Mouse (Mus musculus) urinary bladder, postnatal 10 days (tissue): ENCODE results near the gene Otof.

Experiments
- DNase-seq: peaks from one replicate; pipeline ENCODE4 v3.0.0; 2022; ENCODE audit warnings: low spot score

Gene Otof

GRCm38 (mm10) chr5:30423572-30424244 lies 38.0 kb downstream of the Otof start:
- DNase-seq = no peak

- DNase-seq = no peak
These were observed 38.6 kb downstream of the Otof start for GRCm38 (mm10) chr5:30423121-30423520.

- no peak for DNase-seq
These were observed 45.1 kb downstream of the Otof start for GRCm38 (mm10) chr5:30416665-30417064.

- no peak for DNase-seq
These were observed 45.9 kb downstream of the Otof start for GRCm38 (mm10) chr5:30415876-30416275.

GRCm38 (mm10) chr5:30415381-30415780 lies 46.4 kb downstream of the Otof start:
- DNase-seq = no peak

GRCm38 (mm10) chr5:30411524-30411923 lies 50.2 kb downstream of the Otof start:
- DNase-seq = no peak

GRCm38 (mm10) chr5:30406876-30407275 lies 54.9 kb downstream of the Otof start:
- no peak for DNase-seq

- DNase-seq = no peak
These were observed 60.6 kb downstream of the Otof start for GRCm38 (mm10) chr5:30401165-30401564.

GRCm38 (mm10) chr5:30400521-30400920 lies 61.2 kb downstream of the Otof start:
- no peak for DNase-seq

- no peak for DNase-seq
These were observed 70.3 kb downstream of the Otof start for GRCm38 (mm10) chr5:30391473-30391872.

- no peak for DNase-seq
These were observed 71.9 kb downstream of the Otof start for GRCm38 (mm10) chr5:30389836-30390235.

GRCm38 (mm10) chr5:30387726-30388125 lies 74.0 kb downstream of the Otof start:
- DNase-seq = no peak

- no peak for DNase-seq
These were observed 78.9 kb downstream of the Otof start for GRCm38 (mm10) chr5:30382876-30383275.

GRCm38 (mm10) chr5:30369426-30369825 lies 92.3 kb downstream of the Otof start:
- DNase-seq = no peak

- DNase-seq = no peak
These were observed 94.3 kb downstream of the Otof start for GRCm38 (mm10) chr5:30367405-30367804.

- no peak for DNase-seq
These were observed 103.2 kb downstream of the Otof start for GRCm38 (mm10) chr5:30358436-30359099.

GRCm38 (mm10) chr5:30356647-30357046 lies 105.1 kb downstream of the Otof start:
- no peak for DNase-seq

- DNase-seq = no peak
These were observed 106.1 kb downstream of the Otof start for GRCm38 (mm10) chr5:30355559-30356159.

- no peak for DNase-seq
These were observed 106.6 kb downstream of the Otof start for GRCm38 (mm10) chr5:30355114-30355513.

GRCm38 (mm10) chr5:30353605-30354004 lies 108.1 kb downstream of the Otof start:
- DNase-seq = no peak

- no peak for DNase-seq
These were observed 117.8 kb downstream of the Otof start for GRCm38 (mm10) chr5:30343886-30344285.

- no peak for DNase-seq
These were observed 118.6 kb downstream of the Otof start for GRCm38 (mm10) chr5:30343107-30343506.

GRCm38 (mm10) chr5:30342601-30343015 lies 119.1 kb downstream of the Otof start:
- DNase-seq = no peak
